Mouse (Mus musculus): Measurements from ENCODE around the gene 4933428G20Rik. TPM values are rescaled to one million over a fixed set of nuclear protein-coding genes. Genes with fewer than 3 reads are reported as not detected.

Gene 4933428G20Rik
- polyA plus RNA-seq, 1 experiment: 0.07 TPM

DNA sequence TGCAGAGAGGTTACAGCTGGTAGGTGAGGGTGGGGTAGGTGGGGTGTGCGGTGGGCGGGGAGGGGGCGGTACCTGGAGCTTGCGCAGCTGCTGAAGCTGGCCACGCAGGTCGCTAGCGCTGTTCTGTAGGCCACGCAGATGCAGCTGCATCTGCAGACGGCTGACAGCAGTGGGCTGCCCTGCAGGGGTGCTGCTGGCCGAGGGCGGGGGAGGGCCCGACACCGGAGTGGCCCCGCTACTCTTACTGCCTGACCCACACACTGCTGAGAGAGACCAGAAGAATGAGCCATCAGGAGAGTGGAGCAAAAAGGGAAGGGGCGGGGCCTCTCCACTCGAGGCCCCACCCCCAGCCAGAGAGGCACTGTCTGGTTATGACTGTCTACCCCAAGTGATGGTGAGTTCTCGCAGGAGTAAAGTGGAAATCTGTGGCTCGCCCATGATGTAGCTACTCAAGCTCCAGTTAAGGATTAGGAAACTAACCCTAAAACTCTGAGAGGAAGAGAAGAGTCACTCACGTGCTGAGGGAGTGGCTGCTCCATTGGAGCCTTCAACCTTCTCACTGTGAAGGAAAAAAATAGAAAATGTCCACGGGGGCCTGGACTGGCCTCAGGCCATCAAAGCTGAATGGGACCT lies 32.9 kb upstream of the 4933428G20Rik start:
- DNase-seq (ENCODE audit: low read depth): no peak

DNA sequence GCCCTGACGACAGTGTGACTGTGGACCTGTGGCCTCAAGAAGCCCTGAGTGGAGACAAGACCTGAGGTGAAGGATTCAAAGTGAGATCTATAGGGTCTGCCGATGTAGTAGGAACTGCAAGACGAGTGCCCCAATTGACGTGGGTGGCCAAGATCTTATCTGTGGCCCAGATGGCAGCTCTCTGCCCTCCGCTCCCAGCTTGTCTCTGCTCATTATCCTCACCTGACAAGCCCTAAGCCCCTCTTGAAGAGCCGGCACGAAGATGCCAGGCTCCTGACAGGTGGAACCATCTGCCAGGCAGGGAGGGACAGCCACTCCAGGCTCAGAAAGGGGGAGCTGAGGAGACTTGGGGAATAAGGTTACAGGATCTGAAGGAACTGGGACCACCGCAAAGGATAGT lies 32.2 kb upstream of the 4933428G20Rik start:
- no peak for DNase-seq (ENCODE audit: low read depth)

DNA sequence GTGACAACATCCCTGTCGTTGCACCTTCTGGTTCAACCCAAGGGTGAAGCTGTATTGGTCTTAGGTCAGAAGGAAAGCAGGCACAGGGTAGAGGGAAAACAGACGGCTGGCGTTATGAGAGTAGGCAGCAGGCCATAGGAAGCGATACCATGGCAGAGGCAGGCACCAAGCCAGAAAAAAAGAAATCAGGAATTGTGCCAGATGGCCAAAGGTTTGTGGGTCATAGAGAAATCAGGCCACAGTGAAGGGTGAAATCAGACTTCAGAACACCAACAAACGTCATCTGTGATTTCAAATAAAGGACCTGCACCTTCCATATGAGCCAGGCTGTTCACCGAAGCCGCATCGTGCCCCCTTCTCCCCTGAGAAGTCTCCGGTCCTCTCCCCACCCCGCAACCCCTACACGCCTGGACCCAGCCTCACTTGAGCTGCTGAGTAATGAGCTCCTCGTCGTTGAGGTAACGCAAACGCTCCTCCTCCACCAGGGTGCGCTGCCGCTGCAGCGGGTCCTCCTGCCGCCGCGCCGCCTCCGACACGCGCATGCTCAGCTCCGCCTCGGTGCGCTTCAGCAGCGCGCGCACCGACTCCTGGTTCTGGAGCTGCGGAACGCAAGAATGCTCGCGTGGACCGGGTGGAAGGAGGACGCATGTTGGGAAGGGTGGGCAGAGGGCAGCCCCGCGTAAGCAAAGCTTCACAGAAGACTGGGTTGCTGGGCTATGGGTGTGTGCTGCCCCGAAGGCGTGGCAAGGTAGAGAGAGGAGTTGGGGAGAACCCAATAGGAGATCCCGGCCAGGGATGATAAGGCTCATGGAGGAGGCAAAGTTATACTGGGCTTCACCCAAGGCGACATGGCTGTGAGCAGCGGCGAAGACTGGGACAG lies 31.5 kb upstream of the 4933428G20Rik start:
- no peak for DNase-seq (ENCODE audit: low read depth)

DNA sequence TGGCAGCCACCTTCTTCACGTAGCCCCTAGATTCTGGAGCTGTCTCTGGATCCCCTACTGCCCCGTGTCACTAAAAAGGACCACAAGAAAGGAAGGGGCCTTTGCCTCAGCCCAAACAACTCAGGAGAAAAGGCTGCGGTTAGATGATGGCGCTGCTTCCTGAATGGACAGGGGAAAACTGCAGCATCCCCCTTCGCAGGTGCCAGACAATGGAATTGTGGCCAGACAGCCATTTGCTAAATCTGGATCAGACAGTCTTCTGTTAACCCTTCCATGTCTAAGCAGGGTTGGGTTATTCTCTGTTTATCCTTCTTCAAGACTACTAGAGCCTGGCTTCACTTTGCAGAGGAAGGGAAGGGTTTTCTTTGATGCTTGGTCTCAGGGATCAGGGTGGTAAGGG lies 30.8 kb upstream of the 4933428G20Rik start:
- no peak for DNase-seq (ENCODE audit: low read depth)

DNA sequence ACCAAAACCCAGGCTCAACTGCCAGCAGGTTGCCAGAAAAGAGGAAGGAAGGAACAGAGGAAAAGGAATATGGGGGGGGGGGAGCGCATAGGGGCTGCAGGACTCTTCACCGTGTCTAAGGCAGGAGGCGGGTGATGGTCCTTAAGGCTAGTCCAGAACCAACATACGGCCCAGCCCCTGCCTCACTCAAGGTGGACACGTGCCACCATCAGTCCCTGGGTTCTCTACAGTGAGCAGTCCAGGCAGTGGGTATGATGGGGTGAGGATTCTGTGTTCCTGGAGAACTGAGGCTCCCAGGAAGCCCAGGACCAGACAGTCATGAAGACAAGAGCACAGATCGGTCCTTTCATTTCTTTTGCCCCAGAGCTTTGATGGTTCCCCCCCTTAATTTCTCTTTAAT lies 29.9 kb upstream of the 4933428G20Rik start:
- DNase-seq (ENCODE audit: low read depth): no peak

DNA sequence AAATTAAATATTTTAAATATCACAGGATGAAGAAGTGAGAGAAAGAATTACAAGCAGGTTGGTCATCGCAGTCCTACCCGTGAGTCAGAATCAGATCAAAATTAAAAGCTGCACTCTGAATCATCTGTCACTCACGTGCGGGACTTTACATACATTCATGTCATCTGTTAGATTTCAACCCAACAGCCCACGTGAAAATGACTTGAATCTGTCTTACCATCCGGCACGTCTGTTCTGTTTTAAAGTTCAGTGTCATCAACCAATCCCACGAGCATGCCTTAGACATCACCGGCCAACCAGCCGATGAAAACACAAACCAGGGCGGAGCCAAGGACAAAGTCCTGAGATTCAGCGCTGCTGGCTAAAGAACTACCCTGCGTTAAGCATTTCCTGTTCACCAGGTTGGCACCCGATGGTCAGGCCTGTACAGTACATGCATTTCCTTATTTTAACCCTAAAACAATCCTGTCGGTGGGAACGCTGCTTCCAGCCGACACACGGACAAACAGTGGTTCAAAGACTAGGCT lies 28.2 kb upstream of the 4933428G20Rik start:
- DNase-seq (ENCODE audit: low read depth): no peak

DNA sequence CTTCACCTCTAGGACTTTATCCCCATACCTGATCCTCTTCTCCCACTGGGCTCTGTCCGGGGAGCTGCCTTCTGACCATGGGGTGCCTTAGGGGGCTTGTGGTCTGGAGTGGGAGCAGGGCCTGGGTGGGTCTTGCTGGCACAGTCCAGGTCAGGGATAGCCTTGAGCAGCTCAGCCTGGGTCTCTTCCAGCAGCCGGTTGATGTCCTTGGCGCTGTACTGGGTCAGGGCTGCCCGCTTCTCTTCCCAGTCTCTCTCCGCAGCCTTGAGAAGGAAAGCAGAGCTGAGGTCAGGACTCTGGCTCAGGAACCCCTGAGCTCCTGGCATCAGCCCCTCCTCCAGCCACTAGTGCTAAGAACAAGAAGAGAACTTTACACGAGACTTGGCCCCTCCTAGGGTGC lies 25.2 kb upstream of the 4933428G20Rik start:
- DNase-seq (ENCODE audit: low read depth): no peak

DNA sequence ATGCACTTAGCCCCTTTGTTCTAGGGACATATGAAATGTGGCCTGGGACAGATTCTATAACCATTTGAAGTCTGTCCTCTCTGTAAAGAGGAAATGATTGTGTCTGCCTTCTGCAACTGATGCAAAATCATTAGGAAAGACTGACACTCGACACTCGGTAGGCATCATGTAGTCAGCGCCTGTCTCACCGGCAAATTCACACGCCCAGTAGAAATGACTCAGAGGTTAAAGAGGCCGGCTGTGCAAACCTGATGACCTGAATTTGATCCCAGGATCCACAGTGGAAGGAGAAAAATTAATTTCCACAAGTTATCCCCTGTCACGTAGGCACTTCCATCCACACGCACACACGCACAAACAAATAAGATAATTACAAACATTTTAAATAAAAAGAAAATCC lies 24.2 kb upstream of the 4933428G20Rik start:
- no peak for DNase-seq (ENCODE audit: low read depth)

DNA sequence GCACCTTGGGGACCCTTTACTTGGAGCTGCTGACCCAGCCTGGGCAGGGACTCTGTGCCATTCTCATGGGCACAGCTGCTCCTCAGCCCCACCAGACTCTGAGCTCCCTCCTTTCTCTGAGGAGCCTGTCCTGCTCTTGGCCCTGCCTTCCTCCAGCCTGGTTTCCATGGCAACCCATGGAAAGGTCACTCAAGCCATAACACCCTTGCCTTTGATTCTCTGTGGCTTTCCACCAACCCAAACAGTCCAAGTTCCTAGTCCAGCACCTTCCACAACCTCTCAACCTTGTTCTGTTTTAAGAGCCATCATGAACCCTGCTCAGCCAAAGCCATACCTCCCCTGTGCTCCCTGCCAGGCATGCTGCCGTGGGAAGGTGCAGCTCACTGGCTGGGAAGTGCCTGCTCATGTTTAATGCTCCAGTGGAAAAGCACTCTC lies 23.7 kb upstream of the 4933428G20Rik start:
- no peak for DNase-seq (ENCODE audit: low read depth)

DNA sequence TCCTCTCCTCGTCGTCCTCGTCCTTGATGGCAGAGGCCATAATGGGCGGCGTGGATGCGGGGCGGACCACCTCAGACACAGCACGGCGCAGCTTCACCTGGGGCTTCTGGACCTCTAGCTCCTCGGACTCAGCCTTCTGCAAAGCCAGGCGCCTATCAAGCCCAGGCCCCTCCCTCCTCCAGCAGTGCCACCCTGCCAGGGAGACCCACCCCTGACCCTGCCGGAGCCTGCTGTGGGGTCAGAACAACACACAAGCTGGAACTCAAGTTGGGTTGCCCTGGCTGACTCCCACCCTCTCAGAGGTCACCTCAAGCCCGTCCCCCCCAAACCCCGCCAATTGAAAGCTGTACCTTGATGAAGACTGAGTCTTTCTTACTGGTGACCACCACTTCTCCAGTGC lies 23.0 kb upstream of the 4933428G20Rik start:
- no peak for DNase-seq (ENCODE audit: low read depth)

DNA sequence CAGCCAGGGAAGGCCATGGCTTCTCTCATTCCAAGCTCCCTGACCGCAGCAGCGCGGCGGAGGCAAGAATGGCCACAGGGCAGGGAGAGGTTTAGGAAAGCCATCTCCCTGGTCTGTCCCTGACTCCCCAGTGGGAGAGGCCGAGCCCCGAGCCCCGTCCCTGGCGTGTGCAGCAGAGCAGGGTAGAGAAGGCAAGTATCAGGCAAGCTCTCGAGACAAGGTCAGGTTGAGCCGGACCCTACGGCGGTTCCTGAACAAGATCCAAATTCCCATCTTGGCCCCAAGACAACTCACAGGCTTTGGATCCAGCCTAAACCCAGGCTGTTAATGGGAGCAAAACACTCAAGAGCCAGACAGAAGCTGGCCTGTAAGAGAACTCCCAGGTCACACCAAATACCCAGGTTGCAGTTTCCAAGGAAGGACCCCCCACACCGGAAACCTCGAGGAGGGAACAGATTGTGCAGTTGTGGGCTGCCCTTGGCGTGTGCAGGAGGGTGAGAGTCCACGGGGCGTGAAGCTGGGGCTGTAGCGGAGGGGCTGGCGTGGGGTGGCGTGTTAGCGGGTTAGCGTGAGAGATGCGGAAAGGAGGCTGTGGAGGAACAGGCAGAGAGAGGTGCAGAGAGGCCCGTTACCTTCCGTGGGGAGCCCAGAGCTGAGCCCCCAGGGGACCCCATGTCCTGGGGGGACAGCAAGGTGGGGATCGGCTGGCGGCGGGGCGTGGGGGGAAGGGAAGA lies 21.8 kb upstream of the 4933428G20Rik start:
- no peak for DNase-seq (ENCODE audit: low read depth)

DNA sequence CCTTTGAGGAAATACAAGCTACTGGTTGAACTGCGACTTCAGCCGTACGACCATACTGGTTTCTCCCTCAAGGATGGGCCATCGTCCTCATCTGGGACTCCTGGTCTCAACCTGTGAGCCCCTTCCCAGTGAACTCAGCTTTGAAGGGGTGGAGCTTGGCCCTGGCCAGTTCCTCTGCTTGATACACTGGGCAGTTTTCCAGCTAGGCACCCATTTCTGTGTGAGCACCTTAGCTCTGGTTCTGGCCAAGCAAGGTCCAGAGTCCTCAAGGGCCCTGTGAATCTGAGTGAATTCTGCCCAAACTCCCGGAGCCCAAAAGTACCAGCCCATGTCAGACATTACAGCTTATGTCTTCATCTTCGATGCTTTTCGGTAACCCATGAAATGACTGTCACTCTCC lies 20.4 kb upstream of the 4933428G20Rik start:
- no peak for DNase-seq (ENCODE audit: low read depth)

DNA sequence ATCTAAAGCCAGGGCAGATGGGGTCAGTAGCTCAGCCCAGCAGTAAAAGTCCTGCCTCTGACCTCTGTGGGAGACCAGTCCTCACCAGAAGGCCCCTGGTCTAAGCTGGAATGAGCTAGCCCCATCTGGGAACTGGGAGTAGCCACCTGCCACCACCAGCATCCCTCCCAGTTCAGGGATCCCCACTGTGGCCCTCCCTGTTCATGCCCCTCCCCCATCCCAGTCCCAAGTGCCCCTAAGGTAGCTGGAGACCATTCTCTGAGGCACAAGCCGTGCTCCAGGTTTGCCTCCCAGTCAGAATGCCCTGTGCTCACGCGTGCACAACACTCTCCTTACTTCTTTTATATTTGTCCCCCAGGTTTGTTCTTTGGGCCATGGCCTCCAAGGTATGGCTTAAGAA lies 12.9 kb upstream of the 4933428G20Rik start:
- no peak for DNase-seq (ENCODE audit: low read depth)

DNA sequence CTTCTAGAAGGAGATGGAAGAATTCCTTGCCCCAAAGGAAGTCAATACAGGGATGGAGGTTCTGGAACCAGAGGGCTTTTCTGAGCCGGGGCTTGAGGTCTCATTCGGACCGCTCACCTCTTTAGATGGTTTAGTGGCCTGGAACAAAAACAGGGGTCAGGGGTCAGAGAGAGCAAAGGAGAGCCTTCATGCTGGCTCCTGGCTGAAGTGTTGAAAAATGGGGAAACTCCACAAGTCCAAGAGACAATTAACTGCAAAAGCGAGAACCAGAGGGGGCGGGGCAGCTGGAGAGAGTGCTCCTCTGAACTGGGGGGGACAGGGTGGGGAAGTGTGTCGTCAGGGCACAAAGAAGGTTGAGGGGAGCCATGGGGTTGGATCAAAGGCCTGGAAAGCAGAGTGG lies 12.4 kb upstream of the 4933428G20Rik start:
- DNase-seq (ENCODE audit: low read depth): no peak

DNA sequence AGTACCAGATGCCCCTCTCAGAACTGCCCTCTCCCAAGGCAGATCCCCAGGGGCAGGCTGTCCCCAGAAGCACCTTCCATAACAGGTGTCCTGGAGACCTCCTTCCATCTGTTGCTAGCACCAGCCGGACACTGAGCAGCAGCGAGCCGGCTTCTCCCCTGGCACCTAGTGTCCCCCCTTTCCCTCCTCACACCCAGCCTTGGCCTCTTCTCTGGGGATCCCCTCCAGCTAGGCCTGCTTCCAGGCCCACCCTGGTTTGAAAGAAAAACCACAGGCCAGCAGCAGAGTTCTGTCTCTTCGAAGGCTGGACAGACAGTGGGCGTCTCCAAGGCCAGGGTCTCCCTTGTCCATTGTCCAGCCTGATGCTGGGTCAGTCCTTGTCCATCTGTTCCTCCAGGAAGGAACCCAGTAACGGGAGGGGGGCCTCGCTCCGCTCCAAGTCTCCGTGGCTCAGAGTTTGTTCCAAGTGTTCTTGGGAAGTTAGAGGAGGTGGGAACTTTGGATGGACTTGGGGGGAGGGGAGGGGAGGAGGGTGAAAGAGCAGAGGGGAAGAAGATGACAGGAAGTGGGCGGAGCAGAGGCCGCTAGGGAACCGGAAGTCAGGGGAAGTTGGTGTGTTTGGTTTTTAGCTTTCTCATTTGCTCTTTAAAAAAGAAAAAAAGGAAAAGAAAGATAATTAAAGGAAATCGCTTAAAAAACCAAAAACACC lies 11.7 kb upstream of the 4933428G20Rik start:
- no peak for DNase-seq (ENCODE audit: low read depth)

DNA sequence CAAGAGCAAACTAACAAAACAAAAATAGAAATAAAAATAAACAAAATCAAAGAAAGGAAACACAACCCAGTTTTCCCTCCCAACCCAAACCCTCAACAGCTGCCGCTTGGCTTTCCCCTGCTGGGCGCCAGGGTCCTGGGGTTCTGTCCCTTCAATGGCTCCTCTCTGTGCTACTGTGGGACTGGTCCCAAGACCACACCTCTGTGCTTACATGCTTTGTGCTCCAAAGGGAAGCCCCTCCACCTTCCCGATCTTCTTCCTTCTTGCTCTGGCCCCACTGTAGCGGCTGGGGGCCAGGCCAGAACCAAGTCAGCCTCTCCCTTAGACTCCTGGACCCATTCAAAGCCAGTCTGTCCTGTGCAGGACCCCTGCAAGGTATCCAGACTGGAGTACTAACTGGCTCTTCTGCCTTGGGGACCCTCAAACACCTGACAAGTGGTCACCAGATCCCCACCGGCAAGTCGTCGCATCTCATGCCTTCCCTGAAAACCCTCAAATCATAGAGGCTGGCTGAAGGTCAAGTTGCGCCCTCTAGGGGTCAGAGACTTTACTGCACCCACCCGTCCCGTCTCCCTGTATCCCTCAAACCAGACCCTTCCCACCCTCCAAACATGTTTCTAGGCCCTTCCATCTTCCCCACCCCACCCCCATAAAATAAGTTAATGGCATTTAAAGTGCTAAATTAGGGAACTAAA lies 11.0 kb upstream of the 4933428G20Rik start:
- DNase-seq (ENCODE audit: low read depth): no peak

DNA sequence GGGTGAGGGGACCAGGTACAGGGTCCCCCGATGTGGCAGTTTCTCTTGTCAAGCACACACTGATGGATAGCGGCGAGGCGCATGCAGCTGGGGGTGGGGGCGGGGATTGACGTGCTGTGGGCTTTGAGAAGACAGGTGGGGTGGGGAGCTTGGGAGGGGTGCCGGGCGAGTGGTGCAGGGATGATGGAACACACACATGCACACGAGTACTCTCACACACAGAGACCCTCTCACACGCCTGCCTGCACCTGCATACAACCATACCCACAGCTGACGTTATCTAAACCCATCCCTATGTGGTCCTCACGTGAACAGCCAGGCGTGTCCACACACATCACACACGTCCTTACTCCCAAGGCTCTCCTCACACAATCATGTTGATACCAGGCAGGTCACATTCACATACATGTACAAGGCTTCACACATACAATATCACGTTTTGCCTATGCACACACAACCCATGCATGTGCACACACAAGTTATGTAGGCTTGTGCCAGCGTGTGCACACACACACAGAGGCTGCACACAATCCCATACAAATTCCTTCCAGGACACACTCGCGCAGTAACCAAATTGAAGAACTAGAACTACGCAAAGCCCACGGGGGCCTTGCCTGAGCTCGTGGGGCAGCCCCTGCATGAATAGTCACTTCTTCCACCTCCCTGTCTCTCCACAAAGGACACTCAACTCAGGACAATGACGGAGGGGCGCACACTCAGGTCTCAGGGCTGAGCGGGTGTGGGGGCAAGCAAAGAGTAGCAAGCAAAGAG lies 9.8 kb upstream of the 4933428G20Rik start:
- no peak for DNase-seq (ENCODE audit: low read depth)

DNA sequence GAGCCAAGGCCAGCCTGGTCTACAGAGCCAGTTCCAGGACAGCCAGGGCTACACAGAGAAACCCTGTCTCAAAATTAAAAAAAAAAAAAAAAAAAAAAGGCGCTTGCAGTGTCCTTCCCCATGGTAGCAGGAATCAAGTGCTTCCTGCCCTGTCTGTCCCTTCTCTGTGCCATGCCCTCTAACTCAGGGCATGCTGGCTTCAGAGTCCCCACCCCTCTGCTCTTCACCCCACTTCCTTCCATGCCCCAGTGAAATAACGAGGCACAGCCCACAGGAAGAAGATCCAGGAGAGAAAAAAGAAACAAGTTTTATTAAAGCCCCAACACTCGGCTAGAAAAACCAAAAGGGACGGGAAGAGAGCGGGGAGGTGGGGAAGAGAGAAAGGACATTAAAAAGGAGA lies 8.9 kb upstream of the 4933428G20Rik start:
- no peak for DNase-seq (ENCODE audit: low read depth)

DNA sequence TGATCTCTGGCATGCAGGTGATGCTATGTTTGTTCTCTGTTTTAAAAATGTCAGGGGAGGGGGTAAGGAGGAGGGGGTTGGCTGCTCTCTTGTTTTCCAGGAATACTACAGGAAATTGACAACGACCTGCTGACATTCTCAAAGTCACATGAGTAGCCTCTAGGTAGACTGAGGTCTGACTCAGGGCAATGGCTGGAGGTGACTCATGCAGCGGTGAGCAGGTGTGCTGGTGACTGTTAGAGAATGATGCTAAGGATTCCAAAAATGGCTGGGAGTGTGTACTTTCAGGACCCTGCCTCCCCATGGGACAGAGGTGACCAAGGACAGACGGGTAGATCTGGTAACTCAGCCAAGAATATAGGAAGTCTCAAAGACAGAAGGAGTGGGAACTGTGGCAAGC lies 8.1 kb upstream of the 4933428G20Rik start:
- no peak for DNase-seq (ENCODE audit: low read depth)

DNA sequence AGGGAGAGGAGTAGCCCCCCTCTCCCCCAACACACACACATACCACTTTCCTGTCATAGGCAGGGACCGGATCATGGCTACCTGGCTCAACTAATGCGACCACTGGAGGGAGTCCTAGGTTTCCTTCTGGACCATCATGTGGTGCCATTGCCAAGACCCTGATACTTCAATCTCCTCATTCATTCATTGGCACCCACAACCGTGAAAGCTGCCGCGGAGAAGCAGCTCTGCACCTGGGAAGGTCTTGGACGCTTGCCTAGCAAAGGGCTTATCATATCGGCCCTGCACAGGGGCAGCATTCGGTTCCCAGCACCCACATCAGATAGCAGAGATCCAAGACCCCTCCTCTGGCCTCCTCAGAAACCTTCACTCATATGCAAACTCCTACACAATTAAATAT lies 6.2 kb upstream of the 4933428G20Rik start:
- no peak for DNase-seq (ENCODE audit: low read depth)
